Mouse (Mus musculus) stomach, embryonic 15.5 days (tissue): ENCODE results near the gene Hnrnpr. TPM values are rescaled to one million over a fixed set of nuclear protein-coding genes. Genes with fewer than 3 reads are reported as not detected.
A peak's percentile ranks its signal among the peaks of the same experiment; 100 is the strongest.

Source experiments
- ATAC-seq: fragments of 200-750 bp; cut with Nextera tagmentation; 2 replicates; pipeline ENCODE4 v1.8.0; 2017; ENCODE audit warnings: low read depth, moderate number of reproducible peaks, moderate TSS enrichment; ENCODE audit not compliant: insufficient read depth, low FRiP score
- H3K27ac ChIP-seq: fragments of 300-500 bp; sonication (generic); 2 replicates; pipeline ENCODE4 v1.5.1; 2015; ENCODE audit warnings: mild to moderate bottlenecking, inconsistent platforms
- H3K27me3 ChIP-seq: fragments of 300-500 bp; sonication (generic); replicated peaks from 2 replicates; pipeline ENCODE4 v1.6.1; 2015; ENCODE audit warnings: inconsistent platforms
- H3K36me3 ChIP-seq: fragments of 300-500 bp; sonication (generic); 2 replicates; pipeline ENCODE4 v1.6.1; 2015; ENCODE audit warnings: inconsistent platforms
- H3K4me1 ChIP-seq: fragments of 300-500 bp; sonication (generic); 2 replicates; pipeline ENCODE4 v1.6.1; 2015; ENCODE audit warnings: inconsistent platforms
- H3K4me2 ChIP-seq: fragments of 300-500 bp; sonication (generic); 2 replicates; pipeline ENCODE4 v1.6.1; 2015; ENCODE audit warnings: mild to moderate bottlenecking, inconsistent platforms
- H3K4me3 ChIP-seq: fragments of 300-500 bp; sonication (generic); replicated peaks from 2 replicates; pipeline ENCODE4 v1.5.1; 2015; ENCODE audit warnings: inconsistent platforms
- H3K9ac ChIP-seq: fragments of 300-500 bp; sonication (generic); 2 replicates; pipeline ENCODE4 v1.6.1; 2015; ENCODE audit warnings: inconsistent platforms
- H3K9me3 ChIP-seq: fragments of 300-500 bp; sonication (generic); 2 replicates; pipeline ENCODE4 v1.6.1; 2016; ENCODE audit warnings: inconsistent platforms
- WGBS: fragments of 180-500 bp; shearing (Covaris S2); methylation state at CpG from one replicate; pipeline ENCODE4 v1.1.7; 2015; 5-methylcytosine and 5-hydroxymethylcytosine counted together
- polyA plus RNA-seq: library from polyadenylated mRNA; unstranded; fragments of >200 nt; fragmentation: Nextera tagmentation; extraction: Ambion mirVana; gene quantifications from 2 replicates; pipeline ENCODE4 v1.2.1, GENCODE M21; 2015

Hnrnpr gene
- polyA plus RNA-seq, 1 experiment from 2014 or later = 143 TPM

- H3K27me3 ChIP-seq = no peaks in the 10 kb centered on the region
- no peak for ATAC-seq
- H3K4me2 ChIP-seq = no peak overlapping the region
- no peaks in the 10 kb centered on the region for H3K9me3 ChIP-seq
- H3K4me1 ChIP-seq = no peaks in the 10 kb centered on the region
- H3K36me3 ChIP-seq = peaks cover 29% of the 10 kb centered on the region
- H3K9ac ChIP-seq = no peak overlapping the region
- H3K4me3 ChIP-seq = no peak overlapping the region
- 66% methylated on average over 6 of the region's 6 CpGs for WGBS
- no peak overlapping the region for H3K27ac ChIP-seq
Measured at GRCm38 (mm10) chr4:136357026-136357425, 46.3 kb downstream of the Hnrnpr start.

- Histone ChIP-seq H3K4me2 (no peak overlapping the region), H3K9ac (no peak overlapping the region), H3K4me1 (no peaks in the 10 kb centered on the region), H3K27me3 (no peaks in the 10 kb centered on the region), H3K27ac (no peak overlapping the region), H3K9me3 (no peaks in the 10 kb centered on the region), H3K36me3 (peaks cover 27% of the 10 kb centered on the region), H3K4me3 (no peak overlapping the region)
- ATAC-seq = no peak
- WGBS = 80% methylated on average over 4 of the region's 4 CpGs
Measured at GRCm38 (mm10) chr4:136357429-136357828, 46.7 kb downstream of the Hnrnpr start.

- no peaks in the 10 kb centered on the region for H3K27me3 ChIP-seq
- H3K36me3 ChIP-seq = no peaks in the 10 kb centered on the region
- 51% methylated on average over 4 of the region's 4 CpGs for WGBS
- no peak overlapping the region for H3K4me2 ChIP-seq
- H3K4me1 ChIP-seq = no peaks in the 10 kb centered on the region
- H3K9ac ChIP-seq = no peak overlapping the region
- no peak for ATAC-seq
- H3K27ac ChIP-seq = no peak overlapping the region
- no peaks in the 10 kb centered on the region for H3K9me3 ChIP-seq
- no peak overlapping the region for H3K4me3 ChIP-seq
Measured at GRCm38 (mm10) chr4:136367856-136368255, 57.1 kb downstream of the Hnrnpr start.

GRCm38 (mm10) chr4:136369727-136370126, 59.0 kb downstream of the Hnrnpr start:
- H3K4me3 ChIP-seq = no peak overlapping the region
- H3K9ac ChIP-seq = no peak overlapping the region
- no peaks in the 10 kb centered on the region for H3K4me1 ChIP-seq
- no peak overlapping the region for H3K27ac ChIP-seq
- 0% methylated on average over 3 of the region's 3 CpGs for WGBS
- H3K4me2 ChIP-seq = no peak overlapping the region
- no peaks in the 10 kb centered on the region for H3K36me3 ChIP-seq
- no peaks in the 10 kb centered on the region for H3K9me3 ChIP-seq
- H3K27me3 ChIP-seq = no peaks in the 10 kb centered on the region
- ATAC-seq = no peak

GRCm38 (mm10) chr4:136373494-136374181, 62.9 kb downstream of the Hnrnpr start:
- ATAC-seq = no peak
- no peaks in the 10 kb centered on the region for H3K27me3 ChIP-seq
- no peaks in the 10 kb centered on the region for H3K9me3 ChIP-seq
- 54% methylated on average over 14 of the region's 14 CpGs for WGBS
- H3K27ac ChIP-seq = no peak overlapping the region
- no peak overlapping the region for H3K4me2 ChIP-seq
- no peak overlapping the region for H3K4me3 ChIP-seq
- no peak overlapping the region for H3K9ac ChIP-seq
- no peaks in the 10 kb centered on the region for H3K36me3 ChIP-seq
- H3K4me1 ChIP-seq = no peaks in the 10 kb centered on the region

GRCm38 (mm10) chr4:136377001-136377400, 66.3 kb downstream of the Hnrnpr start:
- Histone ChIP-seq H3K36me3 (no peaks in the 10 kb centered on the region), H3K27me3 (no peaks in the 10 kb centered on the region)
- ATAC-seq = no peak

GRCm38 (mm10) chr4:136383052-136383451, 72.3 kb downstream of the Hnrnpr start:
- Histone ChIP-seq H3K36me3 (no peaks in the 10 kb centered on the region), H3K9ac (no peak overlapping the region), H3K4me1 (no peaks in the 10 kb centered on the region), H3K27ac (no peak overlapping the region), H3K27me3 (no peaks in the 10 kb centered on the region), H3K4me2 (no peak overlapping the region), H3K4me3 (no peak overlapping the region), H3K9me3 (no peaks in the 10 kb centered on the region)
- no peak for ATAC-seq
- 83% methylated on average over 5 of the region's 5 CpGs for WGBS

More at GRCm38 (mm10) chr4:136377001-136377400, 66.3 kb downstream of the Hnrnpr start:
- no peak overlapping the region for H3K27ac ChIP-seq
- H3K9ac ChIP-seq = no peak overlapping the region
- no peaks in the 10 kb centered on the region for H3K4me1 ChIP-seq
- H3K4me3 ChIP-seq = no peak overlapping the region
- no peak overlapping the region for H3K4me2 ChIP-seq
- H3K9me3 ChIP-seq = no peaks in the 10 kb centered on the region
- 79% methylated on average over 5 of the region's 5 CpGs for WGBS

- Histone ChIP-seq H3K4me1 (no peaks in the 10 kb centered on the region), H3K9ac (no peak overlapping the region), H3K36me3 (no peaks in the 10 kb centered on the region), H3K27me3 (no peaks in the 10 kb centered on the region), H3K4me2 (no peak overlapping the region), H3K27ac (no peak overlapping the region), H3K9me3 (no peaks in the 10 kb centered on the region), H3K4me3 (no peak overlapping the region)
- ATAC-seq = no peak
- 86% methylated on average over 6 of the region's 6 CpGs for WGBS
Measured at GRCm38 (mm10) chr4:136383839-136384238, 73.1 kb downstream of the Hnrnpr start.

- Histone ChIP-seq H3K4me3 (no peak overlapping the region), H3K27me3 (no peaks in the 10 kb centered on the region), H3K36me3 (no peaks in the 10 kb centered on the region), H3K27ac (no peak overlapping the region), H3K4me1 (no peaks in the 10 kb centered on the region), H3K9me3 (no peaks in the 10 kb centered on the region), H3K4me2 (no peak overlapping the region), H3K9ac (no peak overlapping the region)
- no peak for ATAC-seq
- WGBS = 61% methylated on average over 11 of the region's 11 CpGs
Measured at GRCm38 (mm10) chr4:136387261-136387660, 76.5 kb downstream of the Hnrnpr start.

- Histone ChIP-seq H3K4me1 (no peaks in the 10 kb centered on the region), H3K9me3 (no peaks in the 10 kb centered on the region), H3K27me3 (no peaks in the 10 kb centered on the region), H3K27ac (no peak overlapping the region), H3K9ac (no peak overlapping the region), H3K4me2 (no peak overlapping the region), H3K4me3 (no peak overlapping the region), H3K36me3 (no peaks in the 10 kb centered on the region)
- WGBS = 76% methylated on average over 10 of the region's 10 CpGs
- no peak for ATAC-seq
Measured at GRCm38 (mm10) chr4:136401806-136402205, 91.1 kb downstream of the Hnrnpr start.

- H3K4me3 ChIP-seq = no peak overlapping the region
- no peaks in the 10 kb centered on the region for H3K27me3 ChIP-seq
- H3K4me1 ChIP-seq = 0 out of 2 replicates have a peak, but pooled peaks cover 5% of the 10 kb centered on the region
- peak; percentile 31; the same call in 1 of the 2 replicates for ATAC-seq
- H3K27ac ChIP-seq = no peak overlapping the region
- no peak overlapping the region for H3K4me2 ChIP-seq
- no peaks in the 10 kb centered on the region for H3K36me3 ChIP-seq
- no peak overlapping the region for H3K9ac ChIP-seq
- no peaks in the 10 kb centered on the region for H3K9me3 ChIP-seq
- 50% methylated on average over 11 of the region's 11 CpGs for WGBS
Measured at GRCm38 (mm10) chr4:136407831-136408230, 97.1 kb downstream of the Hnrnpr start.
